Mouse (Mus musculus) midbrain, postnatal 0 days (tissue): ENCODE data around the gene AC124502.3. TPM values are rescaled to one million over a fixed set of nuclear protein-coding genes. Genes with fewer than 3 reads are reported as not detected.
A peak's percentile ranks its signal among the peaks of the same experiment; 100 is the strongest.
"Not testable (repeated sequence)": the region's sequence is repeated elsewhere in the genome, so short reads cannot be mapped to it uniquely, and the experiment has no call there.

Experiments used
- ATAC-seq: fragments of 200-750 bp; cut with Nextera tagmentation; 2 replicates; pipeline ENCODE4 v1.8.0; 2017; ENCODE audit warnings: moderate number of reproducible peaks, mild to moderate bottlenecking, moderate TSS enrichment, moderate library complexity; ENCODE audit not compliant: low FRiP score
- DNase-seq: peaks from one replicate; pipeline ENCODE4 v3.0.0-alpha.2; 2015; ENCODE audit warnings: low spot score
- H3K27ac ChIP-seq: fragments of 300-500 bp; sonication (generic); 2 replicates; pipeline ENCODE4 v1.5.1; 2014; ENCODE audit warnings: low read depth, mild to moderate bottlenecking, low read length, mixed read lengths
- H3K27me3 ChIP-seq: fragments of 300-500 bp; sonication (generic); 2 replicates; pipeline ENCODE4 v1.6.1; 2014; ENCODE audit warnings: low read length, control low read depth, mixed read lengths; ENCODE audit not compliant: insufficient read depth
- H3K36me3 ChIP-seq: fragments of 300-500 bp; sonication (generic); 2 replicates; pipeline ENCODE4 v1.6.1; 2014; ENCODE audit warnings: low read length, control low read depth, mixed read lengths; ENCODE audit not compliant: insufficient read depth
- H3K4me1 ChIP-seq: fragments of 300-500 bp; sonication (generic); 2 replicates; pipeline ENCODE4 v1.6.1; 2014; ENCODE audit warnings: mild to moderate bottlenecking, control low read depth, antibody characterized with exemption, low read length, mixed read lengths; ENCODE audit not compliant: insufficient read depth
- H3K4me2 ChIP-seq: fragments of 300-500 bp; sonication (generic); 2 replicates; pipeline ENCODE4 v1.6.1; 2014; ENCODE audit warnings: low read depth, mild to moderate bottlenecking, low read length, mixed read lengths; ENCODE audit not compliant: poor library complexity, severe bottlenecking
- H3K4me3 ChIP-seq: fragments of 300-500 bp; sonication (generic); 2 replicates; pipeline ENCODE4 v1.5.1; 2014; ENCODE audit warnings: low read depth, mild to moderate bottlenecking, low read length, moderate library complexity
- H3K9ac ChIP-seq: fragments of 300-500 bp; sonication (generic); replicated peaks from 2 replicates; pipeline ENCODE4 v1.6.1; 2014; ENCODE audit warnings: mild to moderate bottlenecking, low read length, moderate library complexity, mixed read lengths; ENCODE audit not compliant: poor library complexity, severe bottlenecking
- H3K9me3 ChIP-seq: fragments of 300-500 bp; sonication (generic); 2 replicates; pipeline ENCODE4 v1.6.1; 2016; ENCODE audit warnings: low read length, control low read depth
- CTCF ChIP-seq: IDR thresholded peaks from 2 replicates; pipeline ENCODE4 v1.5.1; 2016; ENCODE audit warnings: antibody characterized with exemption, mild to moderate bottlenecking
- WGBS: fragments of 180-500 bp; shearing (Covaris S2); extraction: QIAGEN DNeasy Blood & Tissue Kit; methylation state at CpG from one replicate; pipeline ENCODE4 v1.1.7; 2014; 5-methylcytosine and 5-hydroxymethylcytosine counted together
- polyA plus RNA-seq: library from polyadenylated mRNA; unstranded; fragments of >200 nt; fragmentation: Nextera tagmentation; extraction: Ambion mirVana; gene quantifications from 2 replicates; pipeline ENCODE4 v1.2.1, GENCODE M21; 2015
- total RNA-seq: library from RNA; depleted of rRNA; stranded (reverse); fragments of >200 nt; gene quantifications from 2 replicates; pipeline ENCODE4 v1.2.3, GENCODE M21; 2014

Gene AC124502.3
- total and polyA plus RNA-seq, 2 experiments from 2014 or later: 3.7 to 12.5 TPM

GRCm38 (mm10) chr19:4992371-4992770, 46.3 kb upstream of the AC124502.3 start:
- no peaks in the 10 kb centered on the region for H3K27me3 ChIP-seq
- H3K9ac ChIP-seq: no peak overlapping the region
- ATAC-seq: no peak
- no peaks in the 10 kb centered on the region for H3K36me3 ChIP-seq
- no peak overlapping the region for H3K27ac ChIP-seq
- H3K9me3 ChIP-seq: no peaks in the 10 kb centered on the region
- 16% methylated on average over 8 of the region's 8 CpGs for WGBS
- no peak for TF ChIP-seq CTCF
- H3K4me3 ChIP-seq: no peak overlapping the region
- H3K4me1 ChIP-seq: peaks cover 25% of the 10 kb centered on the region; the same call in 1 of the 2 replicates
- H3K4me2 ChIP-seq: no peak overlapping the region
- DNase-seq: no peak

GRCm38 (mm10) chr19:4992904-4993303, 45.8 kb upstream of the AC124502.3 start:
- Histone ChIP-seq H3K4me2 (peak overlapping the region; percentile 34), H3K4me1 (peaks cover 30% of the 10 kb centered on the region; the same call in 1 of the 2 replicates), H3K4me3 (no peak overlapping the region), H3K9ac (no peak overlapping the region), H3K9me3 (no peaks in the 10 kb centered on the region), H3K36me3 (no peaks in the 10 kb centered on the region), H3K27ac (no peak overlapping the region; the same call in 1 of the 2 replicates), H3K27me3 (no peaks in the 10 kb centered on the region)
- DNase-seq: peak; percentile 79
- ATAC-seq: no peak
- WGBS: 3% methylated on average over 9 of the region's 9 CpGs
- peak; percentile 35; the same call in 1 of the 2 replicates for TF ChIP-seq CTCF

DNA sequence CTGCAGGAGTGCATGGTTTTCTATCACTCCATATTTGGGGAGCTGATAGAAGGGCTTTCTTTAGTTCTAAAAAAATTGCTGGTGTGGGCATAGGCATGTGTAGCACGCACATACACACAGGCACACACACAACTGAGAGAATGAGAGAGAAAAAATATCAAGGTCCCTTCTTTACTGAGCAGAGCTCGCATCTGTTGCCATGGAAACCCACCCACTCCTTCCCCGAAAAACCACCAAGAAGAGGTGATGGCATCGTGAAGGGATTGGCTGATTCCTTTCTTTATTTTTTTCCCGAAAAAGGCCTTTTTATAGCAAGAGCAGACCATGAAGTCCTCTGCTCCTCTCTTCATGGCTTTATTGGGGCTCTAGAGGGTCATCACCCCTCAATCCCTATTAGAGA, 44.6 kb upstream of the AC124502.3 start:
- ATAC-seq: no peak
- peak overlapping the region; percentile 20 for H3K4me2 ChIP-seq
- H3K4me3 ChIP-seq: no peak overlapping the region; the same call in 1 of the 2 replicates
- H3K27ac ChIP-seq: peak overlapping the region; percentile 79
- no peaks in the 10 kb centered on the region for H3K36me3 ChIP-seq
- no peaks in the 10 kb centered on the region for H3K9me3 ChIP-seq
- WGBS: 17% methylated on average over 5 of the region's 5 CpGs
- peaks cover 34% of the 10 kb centered on the region for H3K4me1 ChIP-seq
- H3K27me3 ChIP-seq: no peaks in the 10 kb centered on the region
- DNase-seq: peak; percentile 77
- TF ChIP-seq CTCF: no peak
- H3K9ac ChIP-seq: no peak overlapping the region

DNA sequence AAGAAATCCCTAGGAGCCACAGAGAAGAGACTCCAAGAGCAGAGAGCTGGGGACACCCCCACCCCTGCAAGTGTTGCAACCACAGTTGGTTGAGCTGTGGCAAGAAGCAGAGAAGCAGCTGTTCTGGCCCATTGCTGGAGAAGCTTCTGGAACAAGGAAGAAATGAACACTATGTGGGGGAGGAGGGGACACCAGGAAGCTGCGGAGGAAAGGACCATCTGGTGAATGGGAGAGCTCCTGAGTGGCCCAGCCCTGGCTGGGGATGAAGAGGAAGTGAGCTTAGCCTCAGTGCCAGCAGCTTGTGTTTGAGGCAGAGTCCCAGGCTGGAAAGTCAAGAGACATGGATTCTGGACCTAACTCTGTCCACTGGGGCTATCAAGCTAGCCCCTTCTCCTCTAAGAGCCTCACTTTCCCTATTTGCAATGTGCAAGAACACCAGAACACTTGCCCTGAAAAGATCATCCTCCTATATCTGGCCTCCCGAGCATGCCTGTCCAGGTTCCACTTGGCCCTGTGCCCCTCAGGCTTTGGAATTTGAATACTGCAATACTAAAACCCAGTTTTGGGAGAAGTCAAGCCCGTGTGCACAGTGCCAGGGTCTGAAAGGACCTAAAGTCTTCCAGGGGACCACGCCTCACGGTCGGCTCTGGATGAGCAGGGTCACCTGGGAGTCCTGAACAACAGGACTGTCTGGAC, 39.1 kb upstream of the AC124502.3 start:
- no peaks in the 10 kb centered on the region for H3K36me3 ChIP-seq
- no peak for TF ChIP-seq CTCF
- DNase-seq: no peak
- peak overlapping the region; percentile 33 for H3K4me2 ChIP-seq
- H3K9ac ChIP-seq: peak overlapping the region; percentile 19; the same call in 1 of the 2 replicates
- H3K27me3 ChIP-seq: no peaks in the 10 kb centered on the region
- H3K9me3 ChIP-seq: no peaks in the 10 kb centered on the region
- WGBS: 71% methylated on average over 6 of the region's 6 CpGs
- no peak overlapping the region for H3K27ac ChIP-seq
- no peak overlapping the region for H3K4me3 ChIP-seq
- peaks cover 41% of the 10 kb centered on the region for H3K4me1 ChIP-seq
- ATAC-seq: no peak

- ATAC-seq: peak; percentile 97
- WGBS: under 1% methylated on average over 39 of the region's 39 CpGs
- peak overlapping the region; percentile 35 for H3K4me3 ChIP-seq
Observed at GRCm38 (mm10) chr19:5001666-5002406, 36.9 kb upstream of the AC124502.3 start.

GRCm38 (mm10) chr19:5003644-5004043, 35.0 kb upstream of the AC124502.3 start:
- not testable (repeated sequence) for DNase-seq, H3K4me3 ChIP-seq, H3K4me2 ChIP-seq, H3K36me3 ChIP-seq, H3K9me3 ChIP-seq, H3K9ac ChIP-seq, H3K27ac ChIP-seq, ATAC-seq, H3K27me3 ChIP-seq
- H3K4me1 ChIP-seq: peaks cover 23% of the 10 kb centered on the region
- peak; percentile 45 for TF ChIP-seq CTCF
- 62% methylated on average over 2 of the region's 2 CpGs for WGBS

More at GRCm38 (mm10) chr19:5001666-5002406, 36.9 kb upstream of the AC124502.3 start:
- Histone ChIP-seq H3K4me2 (peak overlapping the region; percentile 71), H3K27ac (peak overlapping the region; percentile 89), H3K36me3 (no peaks in the 10 kb centered on the region), H3K4me1 (peaks cover 37% of the 10 kb centered on the region), H3K9me3 (no peaks in the 10 kb centered on the region), H3K27me3 (no peaks in the 10 kb centered on the region), H3K9ac (peak overlapping the region; percentile 60)
- DNase-seq: peak; percentile 96
- TF ChIP-seq CTCF: peak; percentile 92
